Mouse (Mus musculus): ENCODE data around the gene Pnlip.

Gene Pnlip

GRCm38 (mm10) chr19:58726551-58726950 is 74.3 kb downstream of the Pnlip start:
- no peak for DNase-seq (ENCODE audit: low spot score in 2 of 2)

- DNase-seq (ENCODE audit: low spot score in 2 of 2), result no peak
These were observed 75.5 kb downstream of the Pnlip start for GRCm38 (mm10) chr19:58727756-58728155.

- no peak for DNase-seq (ENCODE audit: low spot score in 2 of 2)
These were observed 76.2 kb downstream of the Pnlip start, which contains the start of gene Pnliprp1 for GRCm38 (mm10) chr19:58728445-58729031. Pnliprp1 (plus strand) TSS chr19:58728887.
